Mouse (Mus musculus) hindbrain, embryonic 12.5 days (tissue): ENCODE results near the gene Olfr545. TPM values are rescaled to one million over a fixed set of nuclear protein-coding genes. Genes with fewer than 3 reads are reported as not detected.
A peak's percentile ranks its signal among the peaks of the same experiment; 100 is the strongest.
"Not testable (repeated sequence)": the region's sequence is repeated elsewhere in the genome, so short reads cannot be mapped to it uniquely, and the experiment has no call there.

ENCODE experiments used
- ATAC-seq: fragments of 200-750 bp; cut with Nextera tagmentation; 2 replicates; pipeline ENCODE4 v1.8.0; 2017; ENCODE audit warnings: moderate TSS enrichment; ENCODE audit not compliant: low FRiP score
- H3K27ac ChIP-seq: fragments of 300-500 bp; sonication (generic); 2 replicates; pipeline ENCODE4 v1.5.1; 2016; ENCODE audit warnings: mild to moderate bottlenecking
- H3K27me3 ChIP-seq: fragments of 300-500 bp; sonication (generic); 2 replicates; pipeline ENCODE4 v1.6.1; 2016; ENCODE audit warnings: mild to moderate bottlenecking
- H3K36me3 ChIP-seq: fragments of 300-500 bp; sonication (generic); 2 replicates; pipeline ENCODE4 v1.6.1; 2016; ENCODE audit warnings: mild to moderate bottlenecking
- H3K4me1 ChIP-seq: fragments of 300-500 bp; sonication (generic); 2 replicates; pipeline ENCODE4 v1.6.1; 2016
- H3K4me2 ChIP-seq: fragments of 300-500 bp; sonication (generic); replicated peaks from 2 replicates; pipeline ENCODE4 v1.6.1; 2016; ENCODE audit warnings: mild to moderate bottlenecking
- H3K4me3 ChIP-seq: fragments of 300-500 bp; sonication (generic); 2 replicates; pipeline ENCODE4 v1.5.1; 2016; ENCODE audit warnings: mild to moderate bottlenecking
- H3K9ac ChIP-seq: fragments of 300-500 bp; sonication (generic); 2 replicates; pipeline ENCODE4 v1.6.1; 2016; ENCODE audit warnings: mild to moderate bottlenecking, moderate library complexity
- H3K9me3 ChIP-seq: fragments of 300-500 bp; sonication (generic); replicated peaks from 2 replicates; pipeline ENCODE4 v1.6.1; 2016; ENCODE audit warnings: mild to moderate bottlenecking
- WGBS: fragments of 180-500 bp; shearing (Covaris S2); methylation state at CpG from one replicate; pipeline ENCODE4 v1.1.7; 2016; 5-methylcytosine and 5-hydroxymethylcytosine counted together
- polyA plus RNA-seq: library from polyadenylated mRNA; unstranded; fragments of >200 nt; fragmentation: Nextera tagmentation; extraction: Ambion mirVana; gene quantifications from 2 replicates; pipeline ENCODE4 v1.2.1, GENCODE M21; 2016

Olfr545 gene
- polyA plus RNA-seq, 1 experiment from 2014 or later: 0.17 TPM

- no peaks in the 10 kb centered on the region; the same call in 1 of the 2 replicates for H3K27me3 ChIP-seq
- H3K4me2 ChIP-seq: no peak overlapping the region
- no peaks in the 10 kb centered on the region for H3K9me3 ChIP-seq
- 90% methylated on average over 9 of the region's 9 CpGs for WGBS
- no peaks in the 10 kb centered on the region for H3K36me3 ChIP-seq
- peaks cover 3% of the 10 kb centered on the region; the same call in 1 of the 2 replicates for H3K4me1 ChIP-seq
- no peak overlapping the region for H3K9ac ChIP-seq
- H3K27ac ChIP-seq: no peak overlapping the region
- no peak for ATAC-seq
- no peak overlapping the region for H3K4me3 ChIP-seq
These were observed 8.7 kb upstream of the Olfr545 start for GRCm38 (mm10) chr7:102508066-102508465.

DNA sequence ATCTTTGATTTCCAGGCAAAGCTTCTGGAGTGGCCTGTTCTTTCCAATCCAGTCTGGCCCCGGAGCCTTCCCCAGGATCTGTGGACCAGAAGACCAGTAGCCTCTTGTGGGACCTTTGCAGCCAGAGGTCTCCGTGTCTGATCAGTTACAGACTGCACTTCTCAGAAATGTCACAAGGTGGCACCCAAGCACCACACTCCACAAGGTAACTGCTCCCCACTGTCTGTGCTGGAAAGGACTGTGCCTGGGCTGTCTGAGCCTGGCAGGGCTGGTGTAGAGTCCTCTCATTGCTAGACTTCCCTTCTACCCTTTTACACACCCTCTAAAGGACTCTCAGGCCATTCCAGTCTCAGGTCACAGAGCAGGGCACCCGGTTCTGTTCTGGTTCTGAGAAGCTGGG is 7.5 kb upstream of the Olfr545 start:
- H3K9ac ChIP-seq: no peak overlapping the region
- H3K27me3 ChIP-seq: no peaks in the 10 kb centered on the region; the same call in 1 of the 2 replicates
- no peak overlapping the region for H3K27ac ChIP-seq
- no peak overlapping the region for H3K4me3 ChIP-seq
- no peaks in the 10 kb centered on the region for H3K36me3 ChIP-seq
- H3K4me2 ChIP-seq: no peak overlapping the region
- no peaks in the 10 kb centered on the region for H3K4me1 ChIP-seq
- ATAC-seq: peak; percentile 76
- H3K9me3 ChIP-seq: no peaks in the 10 kb centered on the region
- WGBS: 44% methylated on average over 3 of the region's 3 CpGs

DNA sequence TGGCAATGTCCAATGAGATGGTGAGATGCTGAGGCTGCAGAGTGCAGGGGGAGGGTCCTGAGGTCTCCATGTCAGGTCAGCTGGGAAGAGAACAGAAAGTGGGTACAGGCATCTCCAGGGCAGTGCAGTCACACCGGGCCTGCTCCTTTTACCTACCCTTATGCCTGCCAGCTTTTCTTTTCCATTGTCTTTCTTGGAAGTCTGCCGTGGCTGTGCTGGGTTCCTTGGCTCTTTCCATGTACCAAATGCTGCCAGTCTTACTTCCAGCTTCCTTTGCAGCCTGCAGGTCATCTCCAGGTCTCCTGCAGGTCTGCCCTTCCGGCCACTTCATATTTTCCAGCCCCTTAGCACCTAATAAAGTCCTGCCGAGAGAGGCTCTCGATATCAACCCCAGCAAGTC is 2.6 kb upstream of the Olfr545 start:
- no peak overlapping the region for H3K9ac ChIP-seq
- WGBS: 79% methylated on average over 5 of the region's 5 CpGs
- no peaks in the 10 kb centered on the region for H3K36me3 ChIP-seq
- no peak overlapping the region for H3K4me3 ChIP-seq
- ATAC-seq: no peak
- H3K27ac ChIP-seq: no peak overlapping the region
- H3K4me2 ChIP-seq: no peak overlapping the region
- H3K9me3 ChIP-seq: no peaks in the 10 kb centered on the region
- H3K4me1 ChIP-seq: no peaks in the 10 kb centered on the region
- no peaks in the 10 kb centered on the region for H3K27me3 ChIP-seq

DNA sequence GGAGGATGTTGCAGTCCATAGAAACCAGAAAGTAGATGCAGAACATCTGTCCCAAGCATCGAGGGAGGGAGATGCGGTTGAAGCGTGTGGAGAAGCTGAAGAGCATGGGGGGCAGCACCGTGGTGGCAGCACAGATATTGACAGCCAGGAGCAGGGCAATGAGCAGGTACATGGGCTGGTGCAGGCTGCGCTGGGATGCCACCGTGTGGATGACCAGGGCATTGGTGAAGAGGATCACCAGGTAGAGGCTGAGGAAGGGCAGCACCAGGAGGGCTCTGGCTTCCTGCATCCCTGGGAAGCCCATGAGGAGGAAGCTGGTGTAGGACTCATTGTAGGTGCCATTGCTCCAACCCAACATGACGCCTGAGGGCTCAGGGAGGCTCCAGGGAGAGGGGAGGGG is 5.0 kb downstream of the Olfr545 start:
- not testable (repeated sequence) for H3K27ac ChIP-seq, H3K4me3 ChIP-seq, H3K36me3 ChIP-seq, H3K9me3 ChIP-seq, H3K4me1 ChIP-seq, H3K9ac ChIP-seq, H3K4me2 ChIP-seq, ATAC-seq, H3K27me3 ChIP-seq
- 42% methylated on average over 7 of the region's 7 CpGs for WGBS

DNA sequence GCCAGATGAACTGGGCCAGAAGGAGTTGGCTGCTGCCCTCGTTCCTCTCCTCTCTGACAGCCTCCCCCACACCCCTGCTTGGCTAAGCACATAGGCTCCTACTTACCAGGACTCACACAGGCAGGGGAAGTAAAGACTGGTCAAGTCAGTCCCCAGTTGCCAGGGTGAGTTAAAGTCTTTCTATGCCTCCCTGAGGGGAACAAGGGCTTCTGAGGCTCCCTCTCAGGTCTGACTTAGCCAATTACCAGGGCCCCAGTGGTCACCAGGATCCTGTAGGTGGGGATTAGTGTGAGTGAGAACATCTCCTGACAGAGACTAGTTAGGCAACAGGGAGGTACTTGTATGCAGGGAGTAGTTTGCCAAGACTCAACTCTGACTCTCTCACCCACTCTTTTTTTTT is 11.2 kb downstream of the Olfr545 start, which contains the start of gene Olfr544:
Gene Olfr544 (minus strand): TSS at position 153 of the 400 bp plus-strand sequence.
- Histone ChIP-seq H3K27ac (no peak within 1 kb of the TSS), H3K4me2 (no peak within 1 kb of the TSS), H3K9ac (no peak within 1 kb of the TSS), H3K9me3 (no peaks in the 10 kb centered on the region), H3K36me3 (no peaks in the 10 kb centered on the region), H3K27me3 (no peaks in the 10 kb centered on the region), H3K4me3 (no peak within 1 kb of the TSS), H3K4me1 (no peaks in the 10 kb centered on the region)
- ATAC-seq: no peak
- WGBS: 58% methylated on average over 1 of the region's 1 CpGs

DNA sequence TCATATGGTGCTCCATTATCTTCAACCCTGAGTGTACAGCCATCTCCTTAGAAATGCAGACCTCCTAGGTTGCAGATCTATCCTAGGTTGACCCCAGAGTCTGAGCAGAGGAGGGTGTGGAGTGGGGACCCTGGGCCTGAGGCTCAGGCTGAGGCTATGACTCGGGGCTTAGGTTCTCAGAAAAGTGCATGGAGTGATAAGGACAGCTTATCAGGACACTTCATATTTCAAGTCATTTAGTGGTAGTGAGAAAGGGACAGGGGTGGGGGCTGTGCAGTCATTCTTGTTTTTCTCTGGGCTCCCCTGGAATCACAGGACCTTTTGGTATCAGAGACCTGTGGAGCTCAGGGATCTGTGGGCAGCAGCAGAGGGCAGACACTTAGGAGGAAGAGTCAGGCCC is 13.3 kb downstream of the Olfr545 start:
- ATAC-seq: no peak
- 87% methylated on average over 1 of the region's 1 CpGs for WGBS

GRCm38 (mm10) chr7:102484766-102485165 is 14.6 kb downstream of the Olfr545 start:
- H3K9me3 ChIP-seq, H3K36me3 ChIP-seq, H3K4me1 ChIP-seq, H3K4me3 ChIP-seq, ATAC-seq, H3K4me2 ChIP-seq, H3K27me3 ChIP-seq, H3K9ac ChIP-seq, H3K27ac ChIP-seq: not testable (repeated sequence)
- WGBS: 72% methylated on average over 8 of the region's 8 CpGs

More for the DNA sequence above, 13.3 kb downstream of the Olfr545 start:
- Histone ChIP-seq H3K36me3 (no peaks in the 10 kb centered on the region), H3K4me3 (no peak overlapping the region), H3K9ac (no peak overlapping the region), H3K4me1 (no peaks in the 10 kb centered on the region), H3K27me3 (no peaks in the 10 kb centered on the region), H3K9me3 (no peaks in the 10 kb centered on the region), H3K4me2 (no peak overlapping the region), H3K27ac (no peak overlapping the region)

- Histone ChIP-seq H3K9ac (no peak overlapping the region), H3K27ac (no peak overlapping the region), H3K4me3 (no peak overlapping the region), H3K4me2 (no peak overlapping the region), H3K9me3 (no peaks in the 10 kb centered on the region), H3K36me3 (no peaks in the 10 kb centered on the region), H3K4me1 (no peaks in the 10 kb centered on the region), H3K27me3 (no peaks in the 10 kb centered on the region)
- ATAC-seq: no peak
- WGBS: 92% methylated on average over 2 of the region's 2 CpGs
These were observed 15.7 kb downstream of the Olfr545 start for GRCm38 (mm10) chr7:102483665-102484064.

- no peak within 1 kb of the TSS for H3K4me3 ChIP-seq
- WGBS: 97% methylated on average over 4 of the region's 4 CpGs
These were observed 17.8 kb downstream of the Olfr545 start, which contains the start of gene Olfr543 for GRCm38 (mm10) chr7:102481579-102481978. Gene Olfr543, minus strand, starts transcription at chr7:102481679.

DNA sequence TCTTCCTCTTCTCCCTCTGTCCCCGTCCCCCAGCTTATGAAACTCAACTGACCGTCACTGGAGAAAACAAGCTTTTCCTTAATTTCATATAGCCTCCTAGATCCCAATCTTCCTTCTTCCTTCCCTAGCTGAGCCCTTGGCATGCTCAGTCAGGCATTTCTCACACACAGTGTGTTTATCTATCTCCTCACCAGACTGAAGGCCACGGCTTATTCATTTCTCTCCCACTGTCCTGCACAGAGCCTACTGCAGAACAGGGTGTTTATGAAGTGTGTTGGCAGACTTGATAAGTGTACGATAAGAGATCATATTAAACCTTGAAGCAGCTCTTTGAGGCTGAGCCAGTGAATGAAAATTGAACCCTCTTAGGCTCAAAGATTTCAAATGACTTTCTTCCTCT is 18.6 kb downstream of the Olfr545 start:
- no peak overlapping the region for H3K4me2 ChIP-seq
- H3K9me3 ChIP-seq: no peaks in the 10 kb centered on the region
- no peak overlapping the region for H3K4me3 ChIP-seq
- no peak overlapping the region for H3K9ac ChIP-seq
- no peak for ATAC-seq
- 94% methylated on average over 4 of the region's 4 CpGs for WGBS
- H3K4me1 ChIP-seq: no peaks in the 10 kb centered on the region
- no peak overlapping the region for H3K27ac ChIP-seq
- no peaks in the 10 kb centered on the region for H3K36me3 ChIP-seq
- H3K27me3 ChIP-seq: no peaks in the 10 kb centered on the region

More at GRCm38 (mm10) chr7:102481579-102481978, 17.8 kb downstream of the Olfr545 start, which contains the start of gene Olfr543:
- Histone ChIP-seq H3K9ac (no peak within 1 kb of the TSS), H3K9me3 (no peaks in the 10 kb centered on the region), H3K27me3 (no peaks in the 10 kb centered on the region), H3K4me1 (no peaks in the 10 kb centered on the region), H3K4me2 (no peak within 1 kb of the TSS), H3K36me3 (no peaks in the 10 kb centered on the region), H3K27ac (no peak within 1 kb of the TSS)
- no peak for ATAC-seq

DNA sequence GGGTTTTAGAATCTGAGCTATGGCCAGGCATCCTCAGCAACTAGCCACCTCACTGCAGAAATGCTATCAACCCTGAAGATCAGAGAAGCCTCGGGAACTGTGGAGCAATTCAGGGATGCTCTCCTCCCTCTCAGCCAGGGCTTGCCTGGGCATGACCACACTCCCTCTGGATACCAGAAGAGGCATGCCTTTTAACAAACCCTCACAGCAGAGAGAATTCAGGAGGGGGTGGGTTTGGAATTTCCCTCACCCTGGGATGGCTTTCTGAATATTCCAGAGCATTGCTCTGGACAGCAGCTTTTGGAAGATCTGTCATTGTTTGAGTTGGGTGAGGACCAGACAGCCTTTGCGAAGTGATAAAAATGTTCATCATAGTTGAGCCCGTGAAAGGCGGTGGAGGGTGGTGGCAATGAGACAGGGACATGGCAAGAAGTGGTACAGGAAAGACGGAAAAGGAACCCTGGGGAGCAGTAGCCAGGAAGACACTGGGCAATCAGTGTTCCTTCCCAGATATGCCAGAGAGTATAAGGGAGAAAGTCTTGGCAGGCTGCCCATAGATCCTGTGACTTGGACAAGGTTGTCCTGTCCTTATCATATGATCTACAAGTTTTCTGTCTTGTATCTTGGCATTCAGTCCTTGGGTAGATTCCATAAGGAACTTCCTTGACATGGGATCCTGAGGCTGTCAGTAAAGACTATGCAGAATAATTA is 19.9 kb downstream of the Olfr545 start:
- Histone ChIP-seq H3K9ac (no peak overlapping the region), H3K9me3 (no peaks in the 10 kb centered on the region), H3K36me3 (no peaks in the 10 kb centered on the region), H3K27me3 (no peaks in the 10 kb centered on the region), H3K4me3 (no peak overlapping the region), H3K4me1 (no peaks in the 10 kb centered on the region), H3K27ac (no peak overlapping the region), H3K4me2 (no peak overlapping the region)
- no peak for ATAC-seq
- 78% methylated on average over 5 of the region's 5 CpGs for WGBS

GRCm38 (mm10) chr7:102478926-102479325 is 20.4 kb downstream of the Olfr545 start:
- no peak for ATAC-seq
- 91% methylated on average over 3 of the region's 3 CpGs for WGBS

DNA sequence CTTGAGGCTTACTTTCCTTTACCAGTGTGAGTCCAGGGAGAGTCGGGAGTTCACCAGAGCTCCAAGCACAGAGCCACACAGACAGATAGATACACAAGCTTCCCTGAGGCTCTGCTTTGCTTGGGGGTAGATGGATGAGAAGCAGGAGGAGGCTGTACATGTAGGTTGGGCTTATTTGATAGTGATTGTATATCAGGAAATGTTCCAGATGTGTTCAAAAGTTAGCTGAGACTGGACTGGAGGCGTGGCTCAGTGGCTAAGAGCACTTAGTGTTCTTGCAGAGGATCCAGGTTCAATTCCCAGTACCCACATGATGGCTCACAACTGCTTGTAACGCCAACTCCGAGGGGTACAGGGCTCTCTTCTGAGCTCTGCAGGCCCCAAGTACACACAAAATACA is 20.9 kb downstream of the Olfr545 start:
- ATAC-seq: no peak
- no peak overlapping the region for H3K27ac ChIP-seq
- no peak overlapping the region for H3K4me2 ChIP-seq
- H3K9ac ChIP-seq: no peak overlapping the region
- H3K4me3 ChIP-seq: no peak overlapping the region
- no peaks in the 10 kb centered on the region for H3K9me3 ChIP-seq
- WGBS: 86% methylated on average over 4 of the region's 4 CpGs
- no peaks in the 10 kb centered on the region for H3K4me1 ChIP-seq
- H3K27me3 ChIP-seq: no peaks in the 10 kb centered on the region
- no peaks in the 10 kb centered on the region for H3K36me3 ChIP-seq

More at GRCm38 (mm10) chr7:102478926-102479325, 20.4 kb downstream of the Olfr545 start:
- H3K4me1 ChIP-seq: no peaks in the 10 kb centered on the region
- H3K27ac ChIP-seq: no peak overlapping the region
- no peaks in the 10 kb centered on the region for H3K9me3 ChIP-seq
- no peaks in the 10 kb centered on the region for H3K27me3 ChIP-seq
- no peaks in the 10 kb centered on the region for H3K36me3 ChIP-seq
- H3K9ac ChIP-seq: no peak overlapping the region
- H3K4me2 ChIP-seq: no peak overlapping the region
- H3K4me3 ChIP-seq: no peak overlapping the region
